Mouse (Mus musculus): Measurements from ENCODE around the gene 2310007B03Rik. TPM values are rescaled to one million over a fixed set of nuclear protein-coding genes. Genes with fewer than 3 reads are reported as not detected.

2310007B03Rik gene
- polyA plus RNA-seq, 1 experiment from 2014 or later: 0.42 TPM

GRCm38 (mm10) chr1:93144176-93144575 is 16.6 kb downstream of the 2310007B03Rik start:
- ATAC-seq (ENCODE audit: low FRiP score, low TSS enrichment): no peak
- H3K27ac ChIP-seq (ENCODE audit: low read depth, low read length): no peak overlapping the region
- H3K4me2 ChIP-seq (replicated peaks; ENCODE audit: low read depth, low read length): no peak overlapping the region
- no peaks in the 10 kb centered on the region for H3K9me3 ChIP-seq (ENCODE audit: control insufficient read depth, low read length)
- H3K36me3 ChIP-seq (ENCODE audit: control insufficient read depth, insufficient read depth, low read length): no peaks in the 10 kb centered on the region
- H3K9ac ChIP-seq (ENCODE audit: low read depth, low read length): no peak overlapping the region
- 74% methylated on average over 9 of the region's 9 CpGs for WGBS
- H3K4me3 ChIP-seq (ENCODE audit: low read length): no peak overlapping the region
- H3K27me3 ChIP-seq (ENCODE audit: control insufficient read depth, insufficient read depth, low read length): no peaks in the 10 kb centered on the region
- no peaks in the 10 kb centered on the region for H3K4me1 ChIP-seq (ENCODE audit: control insufficient read depth, insufficient read depth, low read length)

GRCm38 (mm10) chr1:93142871-93143270 is 17.9 kb downstream of the 2310007B03Rik start:
- no peak overlapping the region for H3K9ac ChIP-seq (ENCODE audit: low read depth, low read length)
- no peaks in the 10 kb centered on the region for H3K36me3 ChIP-seq (ENCODE audit: control insufficient read depth, insufficient read depth, low read length)
- no peak overlapping the region for H3K4me2 ChIP-seq (replicated peaks; ENCODE audit: low read depth, low read length)
- no peaks in the 10 kb centered on the region for H3K9me3 ChIP-seq (ENCODE audit: control insufficient read depth, low read length)
- H3K4me1 ChIP-seq (ENCODE audit: control insufficient read depth, insufficient read depth, low read length): no peaks in the 10 kb centered on the region
- no peak overlapping the region for H3K27ac ChIP-seq (ENCODE audit: low read depth, low read length)
- H3K4me3 ChIP-seq (ENCODE audit: low read length): no peak overlapping the region
- ATAC-seq (ENCODE audit: low FRiP score, low TSS enrichment): no peak
- WGBS: 94% methylated on average over 1 of the region's 1 CpGs
- no peaks in the 10 kb centered on the region for H3K27me3 ChIP-seq (ENCODE audit: control insufficient read depth, insufficient read depth, low read length)

DNA sequence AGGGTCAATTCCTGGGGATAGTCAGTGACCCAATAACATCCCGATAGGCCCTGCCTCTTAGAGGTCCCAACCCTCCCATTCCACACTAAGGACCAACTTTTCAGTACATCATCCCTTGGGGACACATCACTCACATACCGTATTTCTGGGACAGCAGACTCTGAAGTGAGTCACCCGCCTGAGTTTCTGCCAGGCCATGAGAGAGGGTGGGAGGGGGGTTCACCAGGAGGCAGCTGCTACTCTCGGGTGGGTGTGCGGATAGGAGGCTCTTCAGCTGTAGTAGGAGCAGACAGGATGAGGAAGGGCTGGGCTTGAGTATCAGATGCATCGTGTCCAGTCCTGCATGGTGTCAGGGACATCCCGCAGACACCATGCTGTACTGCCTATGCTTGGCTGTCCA is 21.0 kb downstream of the 2310007B03Rik start:
- Histone ChIP-seq H3K4me1 (ENCODE audit: control insufficient read depth, insufficient read depth, low read length) (no peaks in the 10 kb centered on the region), H3K4me2 (replicated peaks; ENCODE audit: low read depth, low read length) (no peak overlapping the region), H3K9me3 (ENCODE audit: control insufficient read depth, low read length) (no peaks in the 10 kb centered on the region), H3K36me3 (ENCODE audit: control insufficient read depth, insufficient read depth, low read length) (no peaks in the 10 kb centered on the region), H3K4me3 (ENCODE audit: low read length) (no peak overlapping the region), H3K27ac (ENCODE audit: low read depth, low read length) (no peak overlapping the region), H3K9ac (ENCODE audit: low read depth, low read length) (no peak overlapping the region), H3K27me3 (ENCODE audit: control insufficient read depth, insufficient read depth, low read length) (no peaks in the 10 kb centered on the region)
- WGBS: 79% methylated on average over 7 of the region's 7 CpGs
- ATAC-seq (ENCODE audit: low FRiP score, low TSS enrichment): no peak

- 71% methylated on average over 6 of the region's 6 CpGs for WGBS
These were observed 22.2 kb downstream of the 2310007B03Rik start for GRCm38 (mm10) chr1:93138534-93138933.

GRCm38 (mm10) chr1:93135036-93135526 is 25.7 kb downstream of the 2310007B03Rik start, which contains the start of gene Agxt:
Gene Agxt, plus strand, starts transcription at chr1:93135240.
- Histone ChIP-seq H3K4me1 (ENCODE audit: control insufficient read depth, insufficient read depth, low read length) (no peaks in the 10 kb centered on the region), H3K9ac (ENCODE audit: low read depth, low read length) (no peak within 1 kb of the TSS), H3K9me3 (ENCODE audit: control insufficient read depth, low read length) (no peaks in the 10 kb centered on the region), H3K27me3 (ENCODE audit: control insufficient read depth, insufficient read depth, low read length) (no peaks in the 10 kb centered on the region), H3K4me3 (ENCODE audit: low read length) (no peak within 1 kb of the TSS), H3K36me3 (ENCODE audit: control insufficient read depth, insufficient read depth, low read length) (no peaks in the 10 kb centered on the region), H3K27ac (ENCODE audit: low read depth, low read length) (no peak within 1 kb of the TSS), H3K4me2 (replicated peaks; ENCODE audit: low read depth, low read length) (no peak within 1 kb of the TSS)
- 83% methylated on average over 12 of the region's 12 CpGs for WGBS
- ATAC-seq (ENCODE audit: low FRiP score, low TSS enrichment): no peak

More at GRCm38 (mm10) chr1:93138534-93138933, 22.2 kb downstream of the 2310007B03Rik start:
- no peak overlapping the region for H3K27ac ChIP-seq (ENCODE audit: low read depth, low read length)
- no peak; the same call in 1 of the 2 replicates for ATAC-seq (ENCODE audit: low FRiP score, low TSS enrichment)
- H3K9me3 ChIP-seq (ENCODE audit: control insufficient read depth, low read length): no peaks in the 10 kb centered on the region
- H3K4me1 ChIP-seq (ENCODE audit: control insufficient read depth, insufficient read depth, low read length): no peaks in the 10 kb centered on the region
- no peak overlapping the region for H3K4me3 ChIP-seq (ENCODE audit: low read length)
- no peak overlapping the region for H3K9ac ChIP-seq (ENCODE audit: low read depth, low read length)
- no peak overlapping the region for H3K4me2 ChIP-seq (replicated peaks; ENCODE audit: low read depth, low read length)
- H3K27me3 ChIP-seq (ENCODE audit: control insufficient read depth, insufficient read depth, low read length): no peaks in the 10 kb centered on the region
- no peaks in the 10 kb centered on the region for H3K36me3 ChIP-seq (ENCODE audit: control insufficient read depth, insufficient read depth, low read length)

DNA sequence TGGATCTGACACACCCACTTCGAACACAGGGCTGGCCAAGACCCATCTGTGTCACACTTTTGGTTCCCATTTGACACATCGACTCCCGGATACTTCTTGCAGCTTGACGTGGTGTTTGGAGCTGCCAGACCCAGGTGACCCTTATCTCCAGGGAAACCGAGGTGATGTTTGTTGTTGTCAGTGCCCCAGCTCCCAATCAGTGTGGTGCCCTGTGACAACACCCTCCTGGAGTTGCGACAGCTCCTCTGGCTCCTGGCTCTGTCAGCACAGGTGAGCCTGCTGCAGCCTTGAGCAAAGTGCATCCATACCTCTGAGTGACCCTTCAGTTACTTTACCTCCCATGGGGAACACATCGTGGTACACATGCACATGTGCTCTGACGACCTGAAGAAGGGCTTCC is 28.1 kb downstream of the 2310007B03Rik start:
- H3K36me3 ChIP-seq (ENCODE audit: control insufficient read depth, insufficient read depth, low read length): no peaks in the 10 kb centered on the region
- H3K4me2 ChIP-seq (replicated peaks; ENCODE audit: low read depth, low read length): no peak overlapping the region
- H3K9me3 ChIP-seq (ENCODE audit: control insufficient read depth, low read length): no peaks in the 10 kb centered on the region
- no peak overlapping the region for H3K4me3 ChIP-seq (ENCODE audit: low read length)
- H3K27me3 ChIP-seq (ENCODE audit: control insufficient read depth, insufficient read depth, low read length): no peaks in the 10 kb centered on the region
- WGBS: 66% methylated on average over 8 of the region's 8 CpGs
- no peaks in the 10 kb centered on the region for H3K4me1 ChIP-seq (ENCODE audit: control insufficient read depth, insufficient read depth, low read length)
- no peak overlapping the region for H3K27ac ChIP-seq (ENCODE audit: low read depth, low read length)
- H3K9ac ChIP-seq (ENCODE audit: low read depth, low read length): no peak overlapping the region
- ATAC-seq (ENCODE audit: low FRiP score, low TSS enrichment): no peak

DNA sequence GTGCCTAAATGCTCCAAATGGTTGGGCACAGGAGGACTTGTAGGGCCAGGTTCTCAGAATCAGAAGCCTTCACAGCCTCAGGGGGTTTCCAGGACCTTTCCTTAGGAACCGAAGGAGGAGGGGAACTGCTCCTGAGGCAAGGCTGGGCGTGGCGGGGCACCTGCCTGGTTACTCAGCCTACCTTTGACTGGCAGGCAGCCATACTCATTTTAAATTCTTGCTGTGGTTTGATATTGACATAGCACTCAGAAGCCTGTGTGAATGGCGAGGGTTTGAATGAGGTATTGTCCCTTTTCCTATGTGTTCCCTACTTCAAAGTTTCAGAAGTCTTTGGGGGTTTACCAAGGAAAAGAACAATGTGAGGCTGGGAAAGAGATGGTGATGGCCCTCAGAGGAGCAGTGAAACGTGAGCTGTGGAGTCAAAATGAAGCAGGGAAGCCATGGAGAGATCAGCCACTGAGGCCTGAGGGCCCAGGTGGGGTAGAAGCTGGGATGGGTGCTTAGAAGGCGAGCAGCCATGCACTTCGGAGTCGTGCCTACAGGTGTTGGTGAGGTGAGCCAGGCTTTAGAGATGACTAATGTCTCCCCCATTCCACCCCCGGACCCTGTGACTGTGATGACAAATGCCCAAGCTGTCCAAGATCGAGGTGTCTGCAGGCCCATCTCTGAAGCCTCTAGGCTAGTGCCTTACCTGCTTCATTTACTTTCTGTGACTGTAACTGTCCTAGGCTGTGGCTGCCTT is 30.3 kb downstream of the 2310007B03Rik start:
- Histone ChIP-seq H3K27ac (ENCODE audit: low read depth, low read length) (no peak overlapping the region), H3K36me3 (ENCODE audit: control insufficient read depth, insufficient read depth, low read length) (no peaks in the 10 kb centered on the region), H3K9ac (ENCODE audit: low read depth, low read length) (no peak overlapping the region), H3K4me2 (replicated peaks; ENCODE audit: low read depth, low read length) (no peak overlapping the region), H3K27me3 (ENCODE audit: control insufficient read depth, insufficient read depth, low read length) (no peaks in the 10 kb centered on the region), H3K9me3 (ENCODE audit: control insufficient read depth, low read length) (no peaks in the 10 kb centered on the region), H3K4me3 (ENCODE audit: low read length) (no peak overlapping the region), H3K4me1 (ENCODE audit: control insufficient read depth, insufficient read depth, low read length) (no peaks in the 10 kb centered on the region)
- no peak for ATAC-seq (ENCODE audit: low FRiP score, low TSS enrichment)
- 64% methylated on average over 10 of the region's 10 CpGs for WGBS

GRCm38 (mm10) chr1:93128710-93129349 is 31.9 kb downstream of the 2310007B03Rik start:
- 28% methylated on average over 6 of the region's 6 CpGs for WGBS
- Histone ChIP-seq H3K27me3 (ENCODE audit: control insufficient read depth, insufficient read depth, low read length) (no peaks in the 10 kb centered on the region), H3K9ac (ENCODE audit: low read depth, low read length) (no peak overlapping the region), H3K9me3 (ENCODE audit: control insufficient read depth, low read length) (no peaks in the 10 kb centered on the region), H3K36me3 (ENCODE audit: control insufficient read depth, insufficient read depth, low read length) (no peaks in the 10 kb centered on the region), H3K4me3 (ENCODE audit: low read length) (no peak overlapping the region), H3K4me2 (replicated peaks; ENCODE audit: low read depth, low read length) (no peak overlapping the region), H3K27ac (ENCODE audit: low read depth, low read length) (no peak overlapping the region), H3K4me1 (ENCODE audit: control insufficient read depth, insufficient read depth, low read length) (no peaks in the 10 kb centered on the region)
- no peak for ATAC-seq (ENCODE audit: low FRiP score, low TSS enrichment)

- H3K4me3 ChIP-seq (ENCODE audit: low read length): no peak overlapping the region
- no peak overlapping the region for H3K9ac ChIP-seq (ENCODE audit: low read depth, low read length)
- no peaks in the 10 kb centered on the region for H3K27me3 ChIP-seq (ENCODE audit: control insufficient read depth, insufficient read depth, low read length)
- H3K4me1 ChIP-seq (ENCODE audit: control insufficient read depth, insufficient read depth, low read length): no peaks in the 10 kb centered on the region
- no peak for ATAC-seq (ENCODE audit: low FRiP score, low TSS enrichment)
- H3K9me3 ChIP-seq (ENCODE audit: control insufficient read depth, low read length): no peaks in the 10 kb centered on the region
- no peak overlapping the region for H3K27ac ChIP-seq (ENCODE audit: low read depth, low read length)
- no peak overlapping the region for H3K4me2 ChIP-seq (replicated peaks; ENCODE audit: low read depth, low read length)
- H3K36me3 ChIP-seq (ENCODE audit: control insufficient read depth, insufficient read depth, low read length): no peaks in the 10 kb centered on the region
- WGBS: 79% methylated on average over 8 of the region's 8 CpGs
These were observed 32.5 kb downstream of the 2310007B03Rik start for GRCm38 (mm10) chr1:93128209-93128608.
